Mouse (Mus musculus): ENCODE measurements at regions not wholly inside any gene's neighbourhood (a gene's known extent, or its start where the extent isn't known, plus 50 kb on each side); places are given as distances from the start of the nearest gene placed in this dataset.
"Not testable (repeated sequence)": the region's sequence is repeated elsewhere in the genome, so short reads cannot be mapped to it uniquely, and the experiment has no call there.

- no peak for DNase-seq (ENCODE audit: low spot score)
These were observed 151.0 kb upstream of the 1700012A03Rik start for GRCm38 (mm10) chr6:31899055-31899454.

GRCm38 (mm10) chr6:31898609-31899008 lies 151.4 kb upstream of the 1700012A03Rik start:
- DNase-seq (ENCODE audit: low spot score): no peak

- no peak for DNase-seq (ENCODE audit: low spot score)
These were observed 153.0 kb upstream of the 1700012A03Rik start for GRCm38 (mm10) chr6:31897001-31897400.

DNA sequence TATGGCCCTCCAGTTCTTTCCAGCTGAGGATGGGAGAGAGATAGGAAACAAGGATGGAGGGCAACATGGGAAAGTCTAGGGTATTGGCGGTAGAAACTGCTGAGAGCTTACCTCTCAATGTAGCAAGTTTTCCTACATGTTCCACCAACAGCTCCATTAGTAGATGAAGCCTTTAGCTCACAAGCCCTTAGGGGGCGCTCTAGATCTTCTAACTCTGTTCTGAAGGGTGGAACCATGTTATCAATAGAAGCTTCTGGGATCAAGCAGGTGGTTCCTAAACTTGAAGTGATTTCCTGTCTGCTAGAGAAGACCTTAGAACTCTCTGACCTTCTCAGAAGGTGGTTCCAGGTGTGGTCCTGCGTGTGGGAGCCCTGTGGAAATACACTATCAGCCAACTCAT lies 154.2 kb upstream of the 1700012A03Rik start:
- DNase-seq (ENCODE audit: low spot score): no peak

DNA sequence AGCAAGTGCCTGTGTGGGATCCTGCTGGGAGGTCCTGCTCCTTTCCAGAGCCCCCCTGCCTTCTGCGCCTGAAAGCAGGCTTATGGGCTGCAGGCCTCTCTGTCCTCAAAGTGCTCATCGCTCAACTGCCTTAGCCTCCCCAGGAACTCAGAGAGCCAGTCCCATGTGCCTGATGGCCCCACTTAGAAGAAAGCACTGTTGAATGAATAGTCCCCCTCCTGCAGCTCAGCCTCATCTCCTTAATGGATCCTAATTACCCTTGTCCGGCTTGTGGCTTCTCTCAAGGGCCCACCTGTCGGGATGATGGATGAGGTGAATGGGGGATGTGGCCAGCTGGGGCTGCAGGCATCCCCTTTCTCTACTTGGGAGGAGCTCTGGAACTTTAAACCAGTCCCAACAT lies 163.1 kb upstream of the 1700012A03Rik start:
- DNase-seq (ENCODE audit: low spot score): no peak

DNA sequence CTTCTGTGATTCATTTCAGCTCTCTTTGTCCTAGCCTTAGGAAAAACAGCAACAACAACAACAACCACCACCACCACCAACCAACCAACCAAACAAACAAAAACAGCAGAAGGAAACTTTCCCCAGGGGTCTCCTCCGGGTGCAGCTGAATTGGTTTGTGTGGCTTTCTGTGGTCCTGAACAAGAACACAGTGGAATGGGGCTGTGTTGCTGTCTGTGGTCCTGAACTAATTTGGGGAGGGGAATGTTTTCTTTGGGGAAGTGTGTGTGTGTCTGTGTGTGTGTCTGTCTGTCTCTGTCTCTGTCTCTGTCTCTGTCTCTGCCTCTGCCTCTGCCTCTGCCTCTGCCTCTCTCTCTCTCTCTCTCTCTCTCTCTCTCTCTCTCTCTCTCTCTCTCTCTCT lies 164.8 kb upstream of the 1700012A03Rik start:
- DNase-seq (ENCODE audit: low spot score): not testable (repeated sequence)

DNA sequence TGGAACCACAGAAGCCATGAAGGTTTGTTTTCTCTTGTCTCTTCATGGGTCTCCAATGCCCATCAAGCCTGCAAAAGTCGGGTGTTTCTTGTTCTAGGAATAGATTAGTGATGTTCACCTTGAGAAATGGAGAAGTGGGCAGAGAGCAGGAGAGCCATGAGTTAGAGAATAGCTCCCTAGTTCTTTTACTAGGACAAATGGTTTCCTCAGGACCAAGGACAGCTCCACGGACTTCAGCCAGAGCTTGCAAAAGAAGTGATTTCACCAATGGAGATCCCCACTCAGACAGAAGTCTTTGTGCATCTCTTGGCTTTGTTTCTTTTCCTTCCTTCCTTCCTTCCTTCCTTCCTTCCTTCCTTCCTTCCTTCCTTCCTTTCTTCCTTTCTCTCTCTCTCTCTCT lies 166.3 kb upstream of the 1700012A03Rik start:
- no peak for DNase-seq (ENCODE audit: low spot score)

DNA sequence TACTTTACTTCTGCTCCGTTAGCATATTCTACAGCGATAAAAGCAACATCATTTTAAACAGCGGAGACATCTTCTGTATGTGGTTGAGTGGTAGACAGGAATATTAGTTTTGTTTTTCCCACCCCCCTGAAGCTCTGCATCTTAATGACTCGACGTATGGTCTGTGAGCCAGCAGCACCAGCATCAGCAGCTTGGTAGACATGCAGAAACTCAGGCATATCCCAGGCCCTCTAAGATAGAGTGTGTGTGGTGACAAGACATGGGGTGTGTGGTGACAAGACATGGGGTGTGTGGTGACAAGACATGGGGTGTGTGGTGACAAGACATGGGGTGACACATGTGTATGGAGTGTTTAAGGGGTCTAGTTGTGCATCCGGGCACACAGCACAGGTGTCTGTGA lies 175.4 kb upstream of the 1700012A03Rik start:
- no peak for DNase-seq (ENCODE audit: low spot score)

GRCm38 (mm10) chr6:31873911-31874310 lies 176.1 kb upstream of the 1700012A03Rik start:
- no peak for DNase-seq (ENCODE audit: low spot score)

DNA sequence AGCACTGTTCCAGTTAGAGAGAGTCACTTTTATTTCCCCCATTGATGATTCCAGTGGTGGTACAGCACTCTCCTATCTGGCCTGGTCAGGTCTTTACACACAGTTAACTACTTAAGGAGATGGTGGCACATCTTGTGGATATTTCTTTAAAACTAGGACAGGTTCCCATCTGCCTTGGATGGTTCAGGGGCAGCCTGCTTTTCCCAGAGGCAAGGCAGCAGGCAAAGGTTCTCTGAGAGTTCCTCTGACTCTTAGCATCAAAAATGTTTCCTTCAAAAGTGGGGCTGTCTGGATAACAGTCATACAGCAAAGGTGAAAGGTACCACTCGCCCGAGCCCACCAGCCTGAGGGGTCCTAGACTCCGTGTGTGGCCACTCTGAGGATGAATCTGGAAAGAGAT lies 178.3 kb upstream of the 1700012A03Rik start:
- no peak for DNase-seq (ENCODE audit: low spot score)

GRCm38 (mm10) chr6:31861996-31862395 lies 188.1 kb upstream of the 1700012A03Rik start:
- no peak for DNase-seq (ENCODE audit: low spot score)

- no peak for DNase-seq (ENCODE audit: low spot score)
These were observed 190.4 kb upstream of the 1700012A03Rik start for GRCm38 (mm10) chr6:31859621-31860020.

GRCm38 (mm10) chr6:31854261-31854660 lies 195.8 kb upstream of the 1700012A03Rik start:
- no peak for DNase-seq (ENCODE audit: low spot score)

DNA sequence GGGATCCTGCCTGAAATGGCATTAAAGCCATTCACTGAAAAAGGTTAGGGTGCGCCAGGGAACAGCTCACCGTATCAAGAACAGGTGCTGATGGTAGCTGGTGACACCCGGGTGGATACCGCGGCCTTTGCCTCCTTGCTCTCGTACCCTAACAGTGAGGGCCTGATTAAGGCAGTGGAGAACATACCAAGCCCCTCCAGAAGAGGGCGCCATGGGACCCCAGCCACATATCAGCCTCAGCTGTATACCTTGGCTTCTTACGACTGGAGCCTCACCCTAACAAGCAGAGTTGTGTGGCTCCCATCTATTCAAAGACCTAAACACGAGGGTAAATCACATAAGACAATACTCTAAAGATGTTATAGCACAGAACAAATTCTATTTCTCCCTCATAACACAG lies 203.7 kb upstream of the 1700012A03Rik start:
- DNase-seq (ENCODE audit: low spot score): no peak

- no peak for DNase-seq (ENCODE audit: low spot score)
These were observed 204.4 kb upstream of the 1700012A03Rik start for GRCm38 (mm10) chr6:31845671-31846070.

DNA sequence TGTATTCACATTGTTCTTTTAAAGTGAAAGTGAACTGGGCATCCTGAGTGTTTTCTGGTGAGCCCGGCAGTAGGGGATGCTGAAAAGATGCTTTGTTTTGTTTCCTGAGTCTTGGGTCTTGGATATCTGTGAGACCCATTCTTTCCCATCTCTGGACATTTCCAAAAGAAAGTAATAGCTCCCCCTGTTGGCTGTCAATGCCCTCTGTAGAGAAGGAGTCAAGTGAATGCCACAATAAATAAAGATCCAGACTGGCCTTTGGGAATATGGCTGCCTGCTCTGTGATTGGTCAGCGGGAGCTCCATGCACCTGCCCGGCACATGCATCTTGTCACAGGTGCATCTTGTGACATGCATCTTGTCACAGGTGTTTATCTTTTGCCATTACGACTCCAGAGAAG lies 209.4 kb upstream of the 1700012A03Rik start:
- no peak for DNase-seq (ENCODE audit: low spot score)

DNA sequence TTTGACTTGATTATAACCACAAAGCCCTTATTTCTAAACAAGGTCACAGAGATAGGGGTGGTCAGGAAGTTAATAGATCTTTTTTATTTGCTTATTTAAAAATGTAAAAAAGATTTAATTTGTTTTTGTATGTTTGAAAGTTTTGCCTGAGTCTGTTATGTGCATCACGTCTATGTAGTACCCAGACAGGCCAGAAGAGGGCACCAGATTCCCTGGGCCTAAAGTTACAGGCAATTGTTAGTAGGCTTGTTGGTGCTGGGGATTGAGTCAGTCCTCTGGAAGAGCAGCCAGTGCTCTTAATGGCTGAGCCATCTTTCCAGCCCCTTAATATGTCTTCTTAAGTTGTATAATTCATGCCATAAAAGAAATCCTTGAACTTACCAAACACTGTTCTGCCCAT lies 211.5 kb upstream of the 1700012A03Rik start:
- DNase-seq (ENCODE audit: low spot score): no peak

GRCm38 (mm10) chr6:31835795-31836194 lies 214.3 kb upstream of the 1700012A03Rik start:
- no peak for DNase-seq (ENCODE audit: low spot score)

DNA sequence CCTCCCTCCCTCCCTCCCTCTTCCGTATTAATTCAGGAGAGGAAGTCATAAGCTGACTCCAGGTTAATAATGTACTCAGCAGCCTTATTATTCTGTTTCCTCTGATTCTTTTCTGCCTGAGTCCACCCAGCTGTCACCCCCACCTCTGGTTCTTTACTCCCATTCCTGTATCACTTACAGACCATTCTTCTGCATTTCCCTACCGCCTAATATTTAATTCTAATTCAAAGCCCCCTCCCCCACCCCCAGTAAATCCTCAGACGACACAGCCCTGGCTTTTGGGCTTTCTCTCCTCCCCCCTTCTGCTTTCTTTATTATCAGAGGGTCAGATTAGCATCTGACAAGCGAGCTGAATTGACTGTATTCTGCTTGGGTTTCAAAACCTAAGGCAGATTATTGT lies 215.5 kb upstream of the 1700012A03Rik start:
- DNase-seq (ENCODE audit: low spot score): no peak

DNA sequence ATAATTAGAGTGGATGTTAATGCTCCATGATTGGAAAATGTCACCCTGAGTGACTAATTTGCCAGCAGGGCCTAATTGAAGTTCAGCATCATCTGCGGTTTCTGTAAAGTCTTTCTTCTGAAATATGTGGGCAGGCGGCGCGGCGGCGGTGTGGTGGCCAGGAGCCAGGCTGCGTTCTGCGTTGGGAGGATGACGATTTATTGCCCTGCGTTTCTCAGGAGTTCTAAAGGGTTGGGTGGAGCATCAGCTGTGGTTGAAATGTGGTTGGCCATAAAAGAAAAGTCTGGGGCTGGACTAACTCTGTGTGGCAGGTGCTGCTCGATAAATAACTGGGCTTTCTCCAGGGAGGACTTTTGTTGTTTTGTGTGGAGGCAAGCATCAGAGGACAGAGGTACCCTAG lies 219.4 kb upstream of the 1700012A03Rik start:
- DNase-seq (ENCODE audit: low spot score): no peak

DNA sequence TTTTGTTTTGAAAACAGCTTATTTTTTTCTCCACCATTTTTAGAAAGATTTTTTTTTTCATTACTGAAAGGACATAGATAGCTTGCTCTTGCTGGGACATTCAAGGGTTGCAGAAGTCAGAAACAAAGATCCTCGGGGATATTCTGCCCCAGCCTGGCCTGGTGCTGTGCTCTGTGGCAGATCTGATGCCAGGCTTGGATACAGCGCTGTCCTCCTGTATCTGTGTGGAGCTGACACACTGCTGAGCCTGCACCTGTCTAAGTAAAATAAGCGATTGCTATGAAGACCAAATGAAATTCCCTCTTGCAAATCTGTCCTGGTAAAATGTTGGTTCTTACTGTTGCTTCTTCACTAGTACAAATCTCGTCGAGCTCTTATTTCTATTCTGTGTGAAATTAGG lies 226.4 kb upstream of the 1700012A03Rik start:
- no peak for DNase-seq (ENCODE audit: low spot score)

DNA sequence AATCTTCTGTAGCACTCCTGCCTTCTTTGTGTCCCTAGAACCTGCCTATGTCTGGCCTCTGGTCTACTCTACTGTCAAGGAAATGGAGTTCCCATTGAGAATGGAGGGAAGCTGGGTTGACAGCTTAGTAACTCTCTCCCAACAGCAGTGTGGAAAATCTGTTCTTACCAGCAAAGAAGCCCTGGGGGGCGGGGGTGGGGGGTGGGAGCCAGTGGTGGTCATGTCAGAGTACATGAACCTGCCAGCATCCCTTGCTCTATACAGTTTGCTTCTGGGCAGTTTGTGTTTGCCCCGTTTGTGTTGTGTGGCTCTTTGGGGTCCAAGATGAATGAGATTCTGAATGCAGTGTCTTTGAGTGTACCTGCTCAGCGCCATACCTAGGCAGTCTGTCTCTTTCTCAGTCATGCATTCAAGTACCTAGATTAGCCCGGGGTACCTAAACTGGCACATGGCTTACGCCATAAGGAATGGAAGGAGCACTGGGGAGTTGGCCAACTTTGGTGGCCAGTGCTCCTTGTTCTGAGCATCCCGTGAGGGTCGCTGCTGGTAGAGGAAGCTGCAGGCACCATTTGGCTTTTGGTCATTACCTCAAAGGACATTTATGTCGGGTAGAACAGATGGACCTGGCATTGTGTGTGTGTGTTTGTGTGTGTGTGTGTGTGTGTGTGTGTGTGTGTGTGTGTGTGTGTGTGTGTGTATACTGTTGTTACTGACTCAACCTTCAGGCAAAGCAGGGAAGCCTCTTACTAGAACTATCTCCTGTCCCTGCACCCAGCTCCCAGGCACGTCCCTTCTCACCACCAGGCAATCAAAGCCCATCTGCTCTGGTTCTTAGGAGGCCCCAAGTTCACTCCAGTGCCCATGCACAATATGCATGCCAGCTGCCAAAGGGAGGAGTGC lies 227.6 kb upstream of the 1700012A03Rik start:
- no peak for DNase-seq (ENCODE audit: low spot score)

- no peak for DNase-seq (ENCODE audit: low spot score)
These were observed 228.4 kb upstream of the 1700012A03Rik start for GRCm38 (mm10) chr6:31821621-31822020.

DNA sequence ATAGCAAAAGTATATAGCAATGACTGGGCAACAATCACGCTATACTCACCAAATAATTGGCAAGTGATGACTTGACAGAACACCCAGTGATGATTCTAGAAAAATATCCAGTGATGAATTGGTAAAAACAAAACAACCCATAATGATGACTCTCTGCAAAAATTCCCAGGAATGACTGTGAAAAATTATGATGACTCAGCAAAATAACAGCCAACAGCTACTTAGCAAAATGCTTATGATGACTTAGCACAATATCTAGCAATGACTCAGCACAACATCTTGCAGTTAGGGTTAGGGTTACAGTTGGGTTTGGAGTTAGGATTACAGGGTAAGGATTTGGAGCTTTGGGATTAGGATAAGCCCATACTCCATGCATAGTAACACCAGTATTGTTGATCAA lies 232.4 kb upstream of the 1700012A03Rik start:
- DNase-seq (ENCODE audit: low spot score): no peak
